Mouse (Mus musculus): Measurements from ENCODE around the gene Gm11060.

The Gm11060 gene

DNA sequence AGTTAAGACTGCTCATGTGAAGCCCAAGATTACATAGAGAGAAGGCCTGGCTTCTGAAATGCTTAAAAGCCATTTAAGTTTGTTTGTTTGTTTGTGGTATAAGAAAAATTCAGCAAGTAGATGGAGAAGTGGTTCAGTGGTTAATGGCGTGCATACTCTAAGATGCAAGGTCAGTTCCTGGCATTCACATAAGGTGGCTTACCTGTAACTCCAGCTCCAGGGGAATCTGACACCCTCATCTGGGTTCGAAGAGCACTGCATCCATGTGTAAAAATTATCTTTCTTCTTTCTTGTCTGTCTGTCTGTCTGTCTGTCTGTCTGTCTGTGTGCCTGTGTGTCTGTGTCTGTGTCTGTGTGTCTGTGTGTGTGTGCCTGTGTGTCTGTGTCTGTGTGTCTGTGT, at the start of gene Gm11060:
Gene Gm11060, plus strand, starts transcription at position 301 of the 400 bp plus-strand sequence.
- no peak for DNase-seq (ENCODE audit: low spot score in 2 of 2)

DNA sequence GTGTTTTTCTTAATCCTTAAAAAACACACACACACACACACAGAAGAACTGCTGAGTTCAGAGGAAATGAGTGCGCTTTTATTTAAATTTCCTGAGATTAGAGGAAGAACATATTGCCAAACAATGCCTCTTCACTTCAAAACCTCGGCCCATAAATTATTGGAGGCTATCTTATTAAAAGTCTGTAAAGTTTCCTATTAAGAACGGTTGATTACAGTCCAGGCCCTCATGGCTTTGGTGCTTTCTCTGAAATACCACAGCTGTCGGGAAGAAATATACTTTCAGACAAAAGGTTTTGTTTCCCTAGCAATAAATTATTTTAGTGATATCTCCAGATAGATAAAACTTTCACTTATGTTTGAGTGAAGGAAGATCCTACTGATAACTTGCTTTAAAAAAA, 48.7 kb upstream of the Gm11060 start:
- no peak for DNase-seq (ENCODE audit: low spot score in 2 of 2)

DNA sequence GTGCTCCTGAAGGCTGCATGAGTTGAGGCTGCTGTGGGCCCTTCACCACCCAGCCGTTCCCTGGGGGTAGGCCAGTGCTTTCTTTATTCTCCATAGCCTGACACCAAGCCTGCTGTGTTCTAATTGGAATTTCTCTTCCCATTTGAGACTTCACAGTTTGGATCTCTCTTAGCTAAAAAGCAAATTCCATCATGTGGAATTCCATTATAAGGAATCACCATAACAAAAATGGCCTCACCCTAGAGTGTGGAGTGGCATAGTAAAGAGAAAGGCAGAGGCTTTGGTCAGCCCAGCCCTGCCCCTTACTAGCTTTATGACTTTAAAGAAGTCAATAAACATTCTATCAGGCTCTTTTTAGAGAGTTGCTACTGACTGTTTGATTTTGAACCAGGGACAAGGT, 43.5 kb upstream of the Gm11060 start:
- no peak for DNase-seq (ENCODE audit: low spot score in 2 of 2)

- DNase-seq (ENCODE audit: low spot score in 2 of 2), result no peak
Measured at GRCm38 (mm10) chr2:105055529-105055928, 36.3 kb upstream of the Gm11060 start.

DNA sequence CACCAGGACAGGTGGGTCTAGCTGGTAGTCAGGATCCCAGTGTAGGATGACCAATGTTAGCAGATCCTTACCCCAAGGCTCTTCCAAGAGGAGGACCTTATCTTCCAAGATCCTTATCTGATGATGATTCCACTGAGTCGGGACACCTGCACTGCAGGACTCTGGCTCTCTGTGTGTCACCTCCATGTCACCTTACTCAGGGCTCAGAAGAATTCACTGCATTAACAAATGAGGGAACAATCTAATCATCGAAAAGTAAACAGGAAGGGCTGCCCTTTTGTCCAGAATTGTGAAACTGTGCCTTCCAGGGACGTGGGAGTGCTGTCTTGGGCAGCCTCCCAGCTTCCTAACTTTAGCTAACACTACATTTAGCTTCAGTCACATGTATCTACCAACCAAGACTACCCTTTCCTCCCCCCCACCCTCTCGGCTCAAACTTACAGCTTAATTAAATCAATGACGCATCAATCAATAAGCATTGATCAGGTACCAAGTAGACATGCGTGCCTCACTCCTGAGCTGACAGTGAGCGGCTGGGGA, 33.2 kb upstream of the Gm11060 start:
- peak; percentile 34 to 45 for DNase-seq (ENCODE audit: low spot score in 2 of 2)

DNA sequence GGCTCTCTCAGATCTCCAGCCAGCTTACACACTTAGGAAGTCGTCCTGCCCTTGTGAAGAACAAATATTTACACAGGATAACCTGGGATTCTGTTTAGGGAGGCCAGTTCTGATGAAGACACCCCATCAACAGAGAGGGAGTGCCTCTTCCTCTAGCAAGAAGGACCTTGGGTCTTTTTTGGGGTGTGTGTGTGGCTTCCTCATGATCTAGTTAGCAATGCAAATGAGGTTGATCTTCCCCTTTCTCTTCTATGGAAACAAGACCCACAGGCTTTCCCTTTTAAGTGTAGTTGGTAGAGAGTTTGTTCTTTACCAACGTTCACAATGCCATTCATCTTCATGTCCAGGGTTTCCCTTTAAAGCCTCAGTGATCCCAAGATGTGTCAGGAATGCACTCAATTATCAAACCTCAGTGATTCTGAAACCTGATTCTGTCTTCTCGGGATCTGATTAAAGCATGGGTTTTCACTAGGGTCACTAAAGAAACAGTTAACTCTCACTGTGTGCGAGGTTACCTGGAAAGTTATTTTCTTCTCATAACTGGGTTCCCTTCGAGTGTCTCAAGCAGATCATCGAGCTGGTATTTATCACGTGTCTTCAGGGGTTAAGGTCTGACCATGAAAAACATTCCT, 29.0 kb upstream of the Gm11060 start:
- no peak for DNase-seq (ENCODE audit: low spot score in 2 of 2)

DNA sequence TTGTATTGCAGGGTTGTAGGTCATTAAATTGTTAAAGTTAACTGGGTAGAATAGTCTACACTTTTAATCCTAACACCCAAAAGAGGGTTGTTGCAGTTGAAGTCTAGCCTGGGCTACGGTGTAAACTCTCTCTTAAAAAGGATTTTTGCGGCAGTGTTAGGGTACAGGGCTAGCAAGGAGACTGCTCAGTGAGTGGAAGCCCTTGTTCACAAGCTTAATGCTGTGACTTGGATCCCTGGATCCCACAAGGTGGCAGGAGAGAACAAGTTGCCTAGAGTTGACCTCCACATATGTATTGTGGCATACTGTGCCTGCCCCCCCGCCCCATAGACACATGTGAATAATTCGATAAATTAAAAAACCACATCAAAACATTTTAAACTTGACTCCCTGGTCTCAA, 19.3 kb upstream of the Gm11060 start:
- DNase-seq (ENCODE audit: low spot score in 2 of 2), result no peak

- DNase-seq (ENCODE audit: low spot score in 2 of 2), result no peak
Measured at GRCm38 (mm10) chr2:105074196-105074595, 17.6 kb upstream of the Gm11060 start.

DNA sequence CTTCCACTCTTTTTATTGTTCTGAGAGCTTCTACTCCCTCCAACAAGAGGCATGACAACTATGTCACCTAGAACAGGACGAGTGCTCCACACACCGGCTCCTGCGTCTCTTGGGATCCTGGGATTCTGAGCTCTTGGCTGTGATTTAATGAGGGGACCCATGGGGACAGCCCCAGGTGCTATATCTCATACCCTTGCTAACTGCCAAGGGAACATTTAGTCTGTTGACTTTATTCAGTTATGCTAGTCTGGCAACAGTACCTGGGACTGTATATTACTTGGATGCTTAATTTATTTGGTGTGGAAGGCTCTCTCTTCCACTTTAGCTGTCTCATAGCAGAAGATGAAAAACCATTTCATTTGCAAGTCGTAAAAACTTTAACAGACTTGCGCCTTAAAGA, 16.0 kb upstream of the Gm11060 start:
- no peak for DNase-seq (ENCODE audit: low spot score in 2 of 2)

DNA sequence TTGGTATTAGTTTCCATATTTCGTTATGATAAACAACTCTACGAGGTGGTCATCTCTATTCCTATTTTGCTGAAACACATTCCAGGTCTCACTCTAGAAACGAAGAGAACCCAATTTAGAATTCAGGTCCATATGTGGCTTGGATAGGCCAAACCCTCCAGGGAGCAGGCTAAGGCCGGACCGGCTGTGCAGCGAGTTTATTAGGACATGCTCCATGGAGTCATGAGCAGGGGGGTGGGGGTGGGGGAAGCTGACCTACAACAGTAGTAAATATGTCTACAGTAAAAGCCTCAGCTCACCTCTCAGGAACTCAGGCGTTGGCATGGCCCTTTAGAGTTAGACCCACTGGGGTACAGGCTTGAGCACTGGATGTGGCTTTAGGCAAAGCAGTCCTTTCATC, 14.7 kb upstream of the Gm11060 start:
- DNase-seq (ENCODE audit: low spot score in 2 of 2), result no peak

GRCm38 (mm10) chr2:105082256-105082790, 9.5 kb upstream of the Gm11060 start:
- DNase-seq (ENCODE audit: low spot score in 2 of 2), result no peak

- DNase-seq (ENCODE audit: low spot score in 2 of 2), result no peak
Measured at GRCm38 (mm10) chr2:105084035-105084434, 7.8 kb upstream of the Gm11060 start.

GRCm38 (mm10) chr2:105086081-105086480, 5.7 kb upstream of the Gm11060 start:
- DNase-seq (ENCODE audit: low spot score in 2 of 2), result no peak

GRCm38 (mm10) chr2:105088005-105088404, 3.8 kb upstream of the Gm11060 start:
- no peak for DNase-seq (ENCODE audit: low spot score in 2 of 2)

- no peak for DNase-seq (ENCODE audit: low spot score in 2 of 2)
Measured at GRCm38 (mm10) chr2:105089083-105089482, 2.7 kb upstream of the Gm11060 start.

- peak; percentile 41 to 59 for DNase-seq (ENCODE audit: low spot score in 2 of 2)
Measured at GRCm38 (mm10) chr2:105089581-105090508, 2.0 kb upstream of the Gm11060 start.

DNA sequence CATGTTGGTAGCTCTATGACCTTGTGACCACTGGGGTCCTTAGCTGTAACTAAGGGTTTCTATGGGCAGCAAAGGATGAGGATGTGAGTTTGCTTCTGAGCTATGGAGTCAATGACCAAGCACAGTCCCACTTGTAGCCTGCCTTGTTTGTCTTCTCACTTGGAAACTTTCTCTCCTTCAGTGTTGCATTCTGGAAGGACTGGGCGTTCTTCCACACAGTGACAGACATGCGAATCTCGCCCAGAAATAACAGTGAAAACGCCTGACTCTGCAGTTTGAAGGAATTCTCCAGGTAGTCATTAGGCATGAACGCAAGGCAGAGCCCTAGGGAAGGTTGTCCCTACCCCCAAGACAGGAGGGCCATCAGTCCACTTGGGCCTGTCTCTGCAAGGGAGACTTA, 827 bp upstream of the Gm11060 start:
- peak; percentile 27 to 32 for DNase-seq (ENCODE audit: low spot score in 2 of 2)

DNA sequence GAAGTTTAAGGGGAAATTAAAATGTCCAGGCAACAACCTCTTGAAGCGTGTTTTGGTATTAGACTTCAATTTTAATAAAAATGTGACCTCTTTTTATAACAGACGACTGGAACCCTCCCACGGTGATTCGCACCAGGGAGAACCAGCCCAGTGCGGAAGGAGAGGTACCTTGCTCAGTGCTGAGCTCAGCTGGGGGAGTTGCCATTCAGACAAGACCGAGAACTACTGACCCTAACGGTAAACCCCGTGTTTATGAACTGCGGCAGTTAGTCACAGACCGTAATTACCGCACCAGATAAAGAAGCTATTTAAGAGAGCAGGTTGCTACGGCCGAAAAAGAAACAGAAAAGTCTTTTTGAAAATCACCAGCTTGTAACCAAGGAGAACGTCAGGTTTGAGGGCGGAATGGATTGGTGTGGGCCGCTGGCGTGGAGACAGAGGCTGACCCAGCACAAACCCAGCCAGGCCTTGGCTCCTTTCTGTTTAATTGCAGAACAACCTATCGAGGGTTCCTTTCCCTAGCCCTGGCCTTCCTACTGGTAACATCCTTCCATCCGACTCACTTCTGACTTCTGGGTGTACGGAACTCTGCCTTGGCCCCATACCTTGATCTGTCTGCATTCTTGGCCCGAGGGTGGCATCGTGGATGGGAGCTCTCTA, 5.6 kb downstream of the Gm11060 start:
- no peak for DNase-seq (ENCODE audit: low spot score in 2 of 2)

GRCm38 (mm10) chr2:105099410-105099809, 7.6 kb downstream of the Gm11060 start:
- DNase-seq (ENCODE audit: low spot score in 2 of 2), result no peak

DNA sequence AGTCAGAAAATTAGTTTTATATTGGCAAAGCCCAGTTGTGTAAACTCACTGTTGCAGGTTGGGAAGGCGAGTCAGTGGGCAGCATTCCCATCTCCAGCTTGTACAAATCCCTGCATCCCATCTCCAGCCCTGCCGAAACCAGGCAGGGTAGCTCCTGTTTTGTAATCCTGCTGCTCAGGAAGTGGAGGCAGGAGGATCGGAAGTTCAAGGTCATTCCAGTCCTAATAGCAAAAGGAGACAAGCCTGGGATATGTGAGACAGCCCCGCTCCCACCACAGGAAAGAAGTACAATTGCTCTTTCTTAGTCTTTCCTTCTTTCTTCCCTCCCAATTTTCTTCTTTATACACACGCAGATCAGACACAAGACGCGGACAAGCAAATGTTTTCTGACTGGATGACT, 8.7 kb downstream of the Gm11060 start:
- no peak for DNase-seq (ENCODE audit: low spot score in 2 of 2)

GRCm38 (mm10) chr2:105108703-105109158, 16.9 kb downstream of the Gm11060 start:
- peak; percentile 89 to 91 for DNase-seq (ENCODE audit: low spot score in 2 of 2)

- DNase-seq (ENCODE audit: low spot score in 2 of 2), result no peak
Measured at GRCm38 (mm10) chr2:105114074-105114473, 22.3 kb downstream of the Gm11060 start.

Measured in right cerebral cortex, postnatal 10 days (tissue).